Mouse (Mus musculus): ENCODE results near the gene Ssu72. TPM values are rescaled to one million over a fixed set of nuclear protein-coding genes. Genes with fewer than 3 reads are reported as not detected.
"Not testable (repeated sequence)": the region's sequence is repeated elsewhere in the genome, so short reads cannot be mapped to it uniquely, and the experiment has no call there.

The Ssu72 gene
- polyA plus RNA-seq, 1 experiment from 2014 or later = 171 TPM

GRCm38 (mm10) chr4:155735788-155736187 lies 31.2 kb downstream of the Ssu72 start:
- no peak overlapping the region for H3K27ac ChIP-seq (ENCODE audit: low read depth, low read length)
- WGBS = 63% methylated on average over 5 of the region's 5 CpGs
- no peak for ATAC-seq
- H3K4me2 ChIP-seq (replicated peaks; ENCODE audit: low read depth) = peak overlapping the region; percentile 96
- H3K9ac ChIP-seq (ENCODE audit: low read depth, low read length) = 0 out of 2 replicates have a peak overlapping the region, but pooled peaks have one; percentile 71
- H3K4me3 ChIP-seq (ENCODE audit: low read depth, low read length) = peak overlapping the region; percentile 76
- no peaks in the 10 kb centered on the region for H3K27me3 ChIP-seq (replicated peaks; ENCODE audit: control insufficient read depth, insufficient read depth, low read length)
- no peaks in the 10 kb centered on the region for H3K9me3 ChIP-seq (ENCODE audit: control insufficient read depth)
- H3K36me3 ChIP-seq (ENCODE audit: control insufficient read depth, insufficient read depth) = peaks cover 19% of the 10 kb centered on the region
- TF ChIP-seq CTCF (IDR thresholded peaks at IDR 0.05; ENCODE audit: low read depth) = no peak
- H3K4me1 ChIP-seq (replicated peaks; ENCODE audit: control insufficient read depth, insufficient read depth, low read length) = no peaks in the 10 kb centered on the region

GRCm38 (mm10) chr4:155736421-155736820 lies 31.8 kb downstream of the Ssu72 start:
- Histone ChIP-seq H3K4me2 (replicated peaks; ENCODE audit: low read depth) (no peak overlapping the region), H3K27me3 (replicated peaks; ENCODE audit: control insufficient read depth, insufficient read depth, low read length) (no peaks in the 10 kb centered on the region)

GRCm38 (mm10) chr4:155738262-155738661 lies 33.7 kb downstream of the Ssu72 start:
- WGBS = 54% methylated on average over 8 of the region's 8 CpGs
- no peak overlapping the region for H3K4me2 ChIP-seq (replicated peaks; ENCODE audit: low read depth)
- no peaks in the 10 kb centered on the region for H3K9me3 ChIP-seq (ENCODE audit: control insufficient read depth)
- no peaks in the 10 kb centered on the region for H3K27me3 ChIP-seq (replicated peaks; ENCODE audit: control insufficient read depth, insufficient read depth, low read length)
- no peak overlapping the region for H3K27ac ChIP-seq (ENCODE audit: low read depth, low read length)
- no peak overlapping the region for H3K9ac ChIP-seq (ENCODE audit: low read depth, low read length)
- TF ChIP-seq CTCF (IDR thresholded peaks at IDR 0.05; ENCODE audit: low read depth) = no peak
- H3K4me3 ChIP-seq (ENCODE audit: low read depth, low read length) = no peak overlapping the region
- peaks cover 31% of the 10 kb centered on the region for H3K36me3 ChIP-seq (ENCODE audit: control insufficient read depth, insufficient read depth)
- ATAC-seq = no peak
- H3K4me1 ChIP-seq (replicated peaks; ENCODE audit: control insufficient read depth, insufficient read depth, low read length) = no peaks in the 10 kb centered on the region

More at GRCm38 (mm10) chr4:155736421-155736820, 31.8 kb downstream of the Ssu72 start:
- no peak overlapping the region for H3K4me3 ChIP-seq (ENCODE audit: low read depth, low read length)
- H3K36me3 ChIP-seq (ENCODE audit: control insufficient read depth, insufficient read depth) = peaks cover 25% of the 10 kb centered on the region
- 96% methylated on average over 5 of the region's 5 CpGs for WGBS
- no peaks in the 10 kb centered on the region for H3K9me3 ChIP-seq (ENCODE audit: control insufficient read depth)
- no peak for TF ChIP-seq CTCF (IDR thresholded peaks at IDR 0.05; ENCODE audit: low read depth)
- ATAC-seq = no peak
- H3K4me1 ChIP-seq (replicated peaks; ENCODE audit: control insufficient read depth, insufficient read depth, low read length) = no peaks in the 10 kb centered on the region
- no peak overlapping the region for H3K9ac ChIP-seq (ENCODE audit: low read depth, low read length)
- H3K27ac ChIP-seq (ENCODE audit: low read depth, low read length) = no peak overlapping the region

- Histone ChIP-seq H3K36me3 (ENCODE audit: control insufficient read depth, insufficient read depth) (peaks cover 40% of the 10 kb centered on the region), H3K27me3 (replicated peaks; ENCODE audit: control insufficient read depth, insufficient read depth, low read length) (no peaks in the 10 kb centered on the region)
These were observed 34.6 kb downstream of the Ssu72 start for GRCm38 (mm10) chr4:155739152-155739551.

GRCm38 (mm10) chr4:155739741-155740636 lies 35.4 kb downstream of the Ssu72 start:
- no peak overlapping the region for H3K4me2 ChIP-seq (replicated peaks; ENCODE audit: low read depth)
- peaks cover 48% of the 10 kb centered on the region for H3K36me3 ChIP-seq (ENCODE audit: control insufficient read depth, insufficient read depth)
- no peak overlapping the region for H3K4me3 ChIP-seq (ENCODE audit: low read depth, low read length)
- H3K9me3 ChIP-seq (ENCODE audit: control insufficient read depth) = no peaks in the 10 kb centered on the region
- H3K27me3 ChIP-seq (replicated peaks; ENCODE audit: control insufficient read depth, insufficient read depth, low read length) = no peaks in the 10 kb centered on the region
- no peaks in the 10 kb centered on the region for H3K4me1 ChIP-seq (replicated peaks; ENCODE audit: control insufficient read depth, insufficient read depth, low read length)
- no peak for ATAC-seq
- no peak for TF ChIP-seq CTCF (IDR thresholded peaks at IDR 0.05; ENCODE audit: low read depth)
- no peak overlapping the region; the same call in 1 of the 2 replicates for H3K27ac ChIP-seq (ENCODE audit: low read depth, low read length)
- no peak overlapping the region for H3K9ac ChIP-seq (ENCODE audit: low read depth, low read length)
- 79% methylated on average over 37 of the region's 37 CpGs for WGBS

More at GRCm38 (mm10) chr4:155739152-155739551, 34.6 kb downstream of the Ssu72 start:
- TF ChIP-seq CTCF (IDR thresholded peaks at IDR 0.05; ENCODE audit: low read depth) = no peak
- Histone ChIP-seq H3K4me1 (replicated peaks; ENCODE audit: control insufficient read depth, insufficient read depth, low read length) (no peaks in the 10 kb centered on the region), H3K4me3 (ENCODE audit: low read depth, low read length) (no peak overlapping the region), H3K27ac (ENCODE audit: low read depth, low read length) (no peak overlapping the region), H3K9ac (ENCODE audit: low read depth, low read length) (no peak overlapping the region), H3K4me2 (replicated peaks; ENCODE audit: low read depth) (no peak overlapping the region), H3K9me3 (ENCODE audit: control insufficient read depth) (no peaks in the 10 kb centered on the region)
- WGBS = 75% methylated on average over 6 of the region's 6 CpGs
- ATAC-seq = no peak

GRCm38 (mm10) chr4:155740681-155741080 lies 36.1 kb downstream of the Ssu72 start:
- peaks cover 54% of the 10 kb centered on the region for H3K36me3 ChIP-seq (ENCODE audit: control insufficient read depth, insufficient read depth)
- H3K27me3 ChIP-seq (replicated peaks; ENCODE audit: control insufficient read depth, insufficient read depth, low read length); H3K4me3 ChIP-seq (ENCODE audit: low read depth, low read length); H3K27ac ChIP-seq (ENCODE audit: low read depth, low read length); H3K9ac ChIP-seq (ENCODE audit: low read depth, low read length); H3K4me2 ChIP-seq (replicated peaks; ENCODE audit: low read depth); ATAC-seq; H3K4me1 ChIP-seq (replicated peaks; ENCODE audit: control insufficient read depth, insufficient read depth, low read length); H3K9me3 ChIP-seq (ENCODE audit: control insufficient read depth): not testable (repeated sequence)
- 88% methylated on average over 10 of the region's 10 CpGs for WGBS

Data from intestine, postnatal 0 days (tissue).